Mouse (Mus musculus) stomach, embryonic 16.5 days (tissue): Measurements from ENCODE around the gene Prkra. TPM values are rescaled to one million over a fixed set of nuclear protein-coding genes. Genes with fewer than 3 reads are reported as not detected.

Experiments
- ATAC-seq: fragments of 200-750 bp; cut with Nextera tagmentation; 2 replicates; pipeline ENCODE4 v1.8.0; 2017; ENCODE audit warnings: moderate number of reproducible peaks, moderate TSS enrichment; ENCODE audit not compliant: insufficient read depth, low FRiP score
- H3K27ac ChIP-seq: fragments of 300-500 bp; sonication (generic); 2 replicates; pipeline ENCODE4 v1.5.1; 2014; ENCODE audit warnings: low read length
- H3K27me3 ChIP-seq: fragments of 300-500 bp; sonication (generic); 2 replicates; pipeline ENCODE4 v1.6.1; 2014; ENCODE audit warnings: low read length, control low read depth, mixed read lengths; ENCODE audit not compliant: control insufficient read depth, insufficient read depth
- H3K36me3 ChIP-seq: fragments of 300-500 bp; sonication (generic); 2 replicates; pipeline ENCODE4 v1.6.1; 2014; ENCODE audit warnings: low read length; ENCODE audit not compliant: control insufficient read depth, insufficient read depth
- H3K4me1 ChIP-seq: fragments of 300-500 bp; sonication (generic); 2 replicates; pipeline ENCODE4 v1.6.1; 2014; ENCODE audit warnings: low read length, control low read depth, mixed read lengths; ENCODE audit not compliant: control insufficient read depth, insufficient read depth
- H3K4me2 ChIP-seq: fragments of 300-500 bp; sonication (generic); 2 replicates; pipeline ENCODE4 v1.6.1; 2014; ENCODE audit warnings: low read depth, low read length, mixed read lengths
- H3K4me3 ChIP-seq: fragments of 300-500 bp; sonication (generic); replicated peaks from 2 replicates; pipeline ENCODE4 v1.5.1; 2014; ENCODE audit warnings: mild to moderate bottlenecking, low read length
- H3K9ac ChIP-seq: fragments of 300-500 bp; sonication (generic); 2 replicates; pipeline ENCODE4 v1.6.1; 2014; ENCODE audit warnings: low read length
- H3K9me3 ChIP-seq: fragments of 300-500 bp; sonication (generic); replicated peaks from 2 replicates; pipeline ENCODE4 v1.6.1; 2016; ENCODE audit warnings: low read length, control low read depth; ENCODE audit not compliant: control insufficient read depth
- WGBS: fragments of 180-500 bp; shearing (Covaris S2); extraction: QIAGEN DNeasy Blood & Tissue Kit; methylation state at CpG from one replicate; pipeline ENCODE4 v1.1.7; 2014; 5-methylcytosine and 5-hydroxymethylcytosine counted together
- polyA plus RNA-seq: library from polyadenylated mRNA; unstranded; fragments of >200 nt; fragmentation: Nextera tagmentation; extraction: Ambion mirVana; gene quantifications from 2 replicates; pipeline ENCODE4 v1.2.1, GENCODE M21; 2015

Prkra gene
- polyA plus RNA-seq, 1 experiment from 2014 or later, result 49.2 TPM

DNA sequence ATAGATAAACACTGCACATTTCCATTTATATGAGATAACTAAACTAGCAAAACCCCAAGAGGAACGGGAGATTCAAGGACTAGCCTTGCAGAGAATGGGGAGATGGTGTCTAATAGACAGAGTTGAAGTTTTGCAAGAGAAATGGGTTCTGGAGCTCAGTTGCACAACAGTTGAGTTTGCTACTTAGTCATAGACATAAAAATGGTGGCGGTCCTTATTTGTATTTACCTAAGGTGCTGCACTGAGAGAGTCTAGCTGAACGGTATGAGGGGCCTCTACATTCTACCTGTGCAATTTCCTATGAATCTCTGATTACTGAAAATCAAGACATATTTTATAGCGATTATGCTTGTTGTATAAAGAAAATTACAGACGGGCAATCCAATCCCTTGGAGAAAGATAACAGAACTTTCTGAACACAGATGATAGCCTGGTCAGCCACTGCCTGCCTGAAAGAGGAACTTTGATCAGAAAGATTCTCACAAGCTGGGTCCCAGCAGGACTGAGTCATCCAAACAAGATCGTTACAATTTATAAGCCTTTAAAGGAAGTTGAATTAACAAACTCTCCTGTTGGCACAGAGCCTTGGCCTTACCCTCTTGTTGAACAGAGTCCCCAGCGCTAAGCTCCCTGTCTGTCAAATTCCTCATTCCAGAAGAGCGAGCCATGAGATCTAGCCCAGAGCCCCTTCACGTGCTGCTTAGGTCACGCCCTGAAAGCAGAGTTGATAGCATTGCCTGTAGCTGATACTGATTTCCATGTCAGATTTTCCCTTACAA lies 37.3 kb downstream of the Prkra start:
- Histone ChIP-seq H3K9ac (no peak overlapping the region), H3K36me3 (no peaks in the 10 kb centered on the region), H3K27me3 (no peaks in the 10 kb centered on the region), H3K4me1 (no peaks in the 10 kb centered on the region), H3K4me3 (no peak overlapping the region), H3K9me3 (no peaks in the 10 kb centered on the region), H3K4me2 (no peak overlapping the region), H3K27ac (no peak overlapping the region)
- WGBS, result 60% methylated on average over 10 of the region's 10 CpGs
- no peak; the same call in 1 of the 2 replicates for ATAC-seq

DNA sequence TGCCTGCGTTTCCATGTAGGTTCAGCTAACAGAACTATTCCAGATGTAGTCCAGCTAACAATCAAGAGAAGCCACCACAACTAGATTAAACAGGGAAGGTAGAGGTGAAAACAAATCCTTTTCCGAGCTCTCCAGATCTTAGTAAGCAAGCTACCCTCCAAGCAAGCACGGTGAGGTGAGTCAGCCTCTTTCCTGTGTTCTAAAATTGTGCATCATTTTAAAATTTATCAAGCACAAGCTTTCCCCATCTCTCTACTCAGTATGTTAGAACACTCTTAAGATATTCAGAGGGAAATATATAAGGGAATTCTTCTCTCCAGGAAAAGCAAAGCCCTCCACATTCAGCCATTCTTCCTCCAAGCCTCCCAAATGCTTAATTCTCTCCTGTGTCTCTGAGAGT lies 41.1 kb downstream of the Prkra start:
- H3K4me1 ChIP-seq, result no peaks in the 10 kb centered on the region
- H3K9ac ChIP-seq, result no peak overlapping the region
- no peaks in the 10 kb centered on the region for H3K36me3 ChIP-seq
- H3K27me3 ChIP-seq, result no peaks in the 10 kb centered on the region
- no peak overlapping the region for H3K27ac ChIP-seq
- H3K4me3 ChIP-seq, result no peak overlapping the region
- WGBS, result 71% methylated on average over 3 of the region's 3 CpGs
- no peak overlapping the region for H3K4me2 ChIP-seq
- no peaks in the 10 kb centered on the region for H3K9me3 ChIP-seq
- no peak for ATAC-seq

DNA sequence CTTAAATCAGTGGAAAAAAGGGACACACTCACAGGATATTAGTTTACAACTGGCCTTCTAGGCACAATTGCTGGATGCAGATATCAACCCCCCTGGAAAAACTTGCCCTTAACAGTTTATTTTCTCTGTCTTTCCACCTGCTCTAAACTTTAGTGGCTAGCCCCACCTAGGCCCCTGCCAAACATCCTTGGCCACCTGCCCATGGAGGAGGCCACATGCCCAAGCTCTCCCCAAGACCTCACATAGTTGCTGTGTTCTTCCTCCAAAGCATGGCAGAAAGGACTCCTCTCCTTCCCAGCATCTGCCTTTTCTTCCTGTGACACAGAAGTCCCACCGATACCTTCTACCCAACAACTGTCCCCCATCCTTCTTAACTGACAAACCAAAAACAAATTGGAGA lies 45.6 kb downstream of the Prkra start:
- Histone ChIP-seq H3K4me3 (no peak overlapping the region), H3K9ac (no peak overlapping the region), H3K27ac (no peak overlapping the region), H3K4me1 (no peaks in the 10 kb centered on the region), H3K36me3 (no peaks in the 10 kb centered on the region), H3K9me3 (no peaks in the 10 kb centered on the region), H3K4me2 (no peak overlapping the region), H3K27me3 (no peaks in the 10 kb centered on the region)
- ATAC-seq, result no peak
- WGBS, result 93% methylated on average over 1 of the region's 1 CpGs

DNA sequence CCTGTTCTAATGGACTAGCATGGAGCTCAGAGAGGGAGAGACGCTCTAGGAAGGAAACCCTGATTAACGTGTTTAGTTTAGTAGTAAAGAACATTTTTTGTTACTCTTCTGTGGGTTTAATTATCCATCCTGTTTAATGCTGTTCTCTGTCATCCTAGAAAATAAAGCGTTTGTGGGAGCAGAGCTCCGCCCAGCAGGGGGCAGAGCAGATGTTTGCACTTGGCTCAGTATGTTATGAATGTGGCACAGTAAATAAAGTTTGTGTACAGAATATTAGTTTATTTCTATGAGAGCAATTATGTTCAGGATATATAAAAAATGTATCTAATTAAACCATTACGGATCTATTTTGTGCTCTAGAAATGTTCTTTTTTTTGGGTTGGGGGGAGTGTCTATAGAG lies 48.6 kb downstream of the Prkra start:
- H3K9me3 ChIP-seq, result no peaks in the 10 kb centered on the region
- no peak overlapping the region for H3K4me3 ChIP-seq
- no peaks in the 10 kb centered on the region for H3K36me3 ChIP-seq
- WGBS, result 59% methylated on average over 5 of the region's 5 CpGs
- no peak overlapping the region for H3K27ac ChIP-seq
- no peaks in the 10 kb centered on the region for H3K27me3 ChIP-seq
- no peak overlapping the region for H3K9ac ChIP-seq
- H3K4me2 ChIP-seq, result no peak overlapping the region
- no peaks in the 10 kb centered on the region for H3K4me1 ChIP-seq
- ATAC-seq, result no peak

DNA sequence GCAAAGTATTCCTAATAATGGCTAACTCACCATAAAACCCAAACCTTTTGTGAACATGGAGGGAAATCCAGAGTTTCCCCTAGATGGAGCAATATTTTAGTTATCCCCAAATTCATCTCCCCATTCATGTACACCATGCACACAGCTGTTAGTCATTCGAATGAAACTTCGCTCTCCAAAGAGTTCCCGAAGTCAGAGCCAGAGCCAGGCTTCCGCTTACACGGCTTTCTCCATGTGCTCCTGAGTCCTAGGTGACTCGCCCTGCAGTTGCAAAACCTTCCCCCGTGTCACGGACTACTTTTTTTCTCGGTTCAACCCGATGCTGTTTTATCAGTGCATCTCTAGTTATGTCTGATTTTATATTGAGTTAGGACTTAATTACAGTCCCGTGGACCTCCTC lies 50.3 kb downstream of the Prkra start:
- H3K27me3 ChIP-seq, result no peaks in the 10 kb centered on the region
- no peaks in the 10 kb centered on the region for H3K36me3 ChIP-seq
- WGBS, result 82% methylated on average over 11 of the region's 11 CpGs
- H3K27ac ChIP-seq, result no peak overlapping the region
- H3K4me2 ChIP-seq, result no peak overlapping the region
- 0 out of 2 replicates have a peak, but pooled peaks cover 4% of the 10 kb centered on the region for H3K4me1 ChIP-seq
- no peak overlapping the region for H3K4me3 ChIP-seq
- H3K9me3 ChIP-seq, result no peaks in the 10 kb centered on the region
- no peak overlapping the region for H3K9ac ChIP-seq
- ATAC-seq, result no peak

DNA sequence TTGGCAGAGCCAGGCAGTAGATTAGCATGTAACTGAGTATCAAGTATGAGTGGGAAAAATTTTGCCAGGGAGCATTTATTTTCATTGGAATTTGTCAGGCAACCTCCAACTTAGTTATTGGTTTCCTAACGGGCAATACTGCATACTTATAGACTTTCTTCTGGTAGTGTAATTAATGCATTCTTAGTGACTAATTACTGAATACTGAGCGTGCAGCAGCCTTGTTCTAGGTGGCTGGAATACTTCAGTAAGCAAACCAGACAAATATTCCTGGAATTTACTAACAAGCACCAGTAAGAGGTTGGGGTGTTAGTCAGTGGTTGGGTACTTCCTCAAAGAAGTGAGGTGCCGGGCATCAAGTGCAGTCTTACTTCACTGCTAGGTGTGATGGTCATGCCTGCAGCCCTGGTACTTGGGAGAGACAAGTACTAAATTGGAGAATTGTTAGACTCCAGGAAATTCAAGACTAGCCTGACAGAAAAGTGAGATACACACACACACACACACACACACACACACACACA lies 55.4 kb downstream of the Prkra start:
- Histone ChIP-seq H3K27me3 (no peaks in the 10 kb centered on the region), H3K9me3 (no peaks in the 10 kb centered on the region), H3K4me1 (0 out of 2 replicates have a peak, but pooled peaks cover 4% of the 10 kb centered on the region), H3K9ac (no peak overlapping the region), H3K27ac (no peak overlapping the region), H3K36me3 (no peaks in the 10 kb centered on the region), H3K4me3 (no peak overlapping the region), H3K4me2 (no peak overlapping the region)
- 68% methylated on average over 3 of the region's 3 CpGs for WGBS
- ATAC-seq, result no peak

DNA sequence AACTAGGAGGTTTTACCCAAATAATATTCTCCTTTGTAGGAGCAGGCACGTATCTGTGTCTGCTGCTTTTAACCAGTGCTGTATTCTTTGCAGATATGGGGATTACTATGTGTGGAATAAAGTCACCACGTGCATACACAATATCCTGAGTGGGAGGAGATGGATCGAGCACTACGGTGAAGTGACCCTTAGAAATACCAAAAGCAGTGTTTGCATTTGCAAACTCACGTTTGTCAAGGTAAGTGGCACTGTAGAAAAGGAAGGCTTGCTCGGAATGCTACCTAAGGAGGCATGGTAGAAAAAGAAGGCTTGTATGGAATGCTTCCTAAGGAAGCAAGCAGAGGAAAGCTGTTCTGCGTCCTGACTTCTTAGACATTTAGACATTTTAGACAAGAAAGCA lies 57.6 kb downstream of the Prkra start:
- no peak overlapping the region for H3K9ac ChIP-seq
- H3K27ac ChIP-seq, result no peak overlapping the region
- H3K4me3 ChIP-seq, result no peak overlapping the region
- 0 out of 2 replicates have a peak, but pooled peaks cover 4% of the 10 kb centered on the region for H3K4me1 ChIP-seq
- H3K9me3 ChIP-seq, result no peaks in the 10 kb centered on the region
- H3K27me3 ChIP-seq, result no peaks in the 10 kb centered on the region
- no peak for ATAC-seq
- H3K36me3 ChIP-seq, result no peaks in the 10 kb centered on the region
- 82% methylated on average over 7 of the region's 7 CpGs for WGBS
- H3K4me2 ChIP-seq, result no peak overlapping the region

DNA sequence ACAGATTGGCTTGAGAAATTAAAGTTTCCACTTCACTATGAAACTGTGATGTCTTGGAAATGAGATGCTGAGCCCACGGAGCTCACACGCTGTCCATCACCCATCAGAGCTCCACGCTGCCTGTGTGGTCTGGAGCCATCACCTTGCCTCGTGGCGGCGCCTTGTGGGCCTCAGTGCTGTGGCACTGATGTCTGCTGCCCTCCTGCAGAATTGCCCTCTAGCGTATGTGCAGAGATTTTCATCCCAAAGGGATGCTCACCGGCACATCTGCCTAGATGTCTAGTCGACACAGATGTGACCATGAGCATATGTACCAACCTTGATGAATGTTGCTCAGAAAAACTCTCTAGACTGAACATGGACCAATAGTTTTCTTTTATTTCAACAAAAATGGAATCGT lies 60.9 kb downstream of the Prkra start:
- 79% methylated on average over 10 of the region's 10 CpGs for WGBS
- Histone ChIP-seq H3K9ac (no peak overlapping the region), H3K27ac (no peak overlapping the region), H3K9me3 (no peaks in the 10 kb centered on the region), H3K4me3 (no peak overlapping the region), H3K36me3 (no peaks in the 10 kb centered on the region), H3K27me3 (no peaks in the 10 kb centered on the region), H3K4me2 (no peak overlapping the region), H3K4me1 (no peaks in the 10 kb centered on the region)
- ATAC-seq, result no peak

DNA sequence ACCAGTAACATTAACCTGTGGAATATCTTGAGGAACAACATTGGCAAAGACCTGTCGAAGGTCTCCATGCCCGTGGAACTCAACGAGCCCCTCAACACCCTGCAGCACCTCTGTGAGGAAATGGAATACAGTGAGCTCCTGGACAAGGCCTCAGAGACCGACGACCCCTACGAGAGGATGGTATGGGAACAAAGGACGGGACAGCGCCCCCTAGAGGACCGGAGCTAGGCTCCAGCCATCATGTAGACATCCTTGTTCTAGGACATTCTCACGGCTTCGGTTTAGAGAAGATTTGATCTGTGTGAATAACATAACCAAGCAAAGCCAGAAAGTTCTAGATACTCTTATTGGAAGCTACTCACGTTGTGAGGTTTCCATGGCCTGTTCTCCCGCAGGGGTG lies 62.7 kb downstream of the Prkra start:
- no peak overlapping the region for H3K27ac ChIP-seq
- H3K4me2 ChIP-seq, result no peak overlapping the region
- no peak overlapping the region for H3K4me3 ChIP-seq
- no peaks in the 10 kb centered on the region for H3K4me1 ChIP-seq
- H3K27me3 ChIP-seq, result no peaks in the 10 kb centered on the region
- 93% methylated on average over 13 of the region's 13 CpGs for whole genome bisulfite sequencing
- H3K36me3 ChIP-seq, result no peaks in the 10 kb centered on the region
- H3K9me3 ChIP-seq, result no peaks in the 10 kb centered on the region
- no peak overlapping the region for H3K9ac ChIP-seq
- ATAC-seq, result no peak
